Mouse (Mus musculus): Measurements from ENCODE around the gene Dnajc2.

DNA sequence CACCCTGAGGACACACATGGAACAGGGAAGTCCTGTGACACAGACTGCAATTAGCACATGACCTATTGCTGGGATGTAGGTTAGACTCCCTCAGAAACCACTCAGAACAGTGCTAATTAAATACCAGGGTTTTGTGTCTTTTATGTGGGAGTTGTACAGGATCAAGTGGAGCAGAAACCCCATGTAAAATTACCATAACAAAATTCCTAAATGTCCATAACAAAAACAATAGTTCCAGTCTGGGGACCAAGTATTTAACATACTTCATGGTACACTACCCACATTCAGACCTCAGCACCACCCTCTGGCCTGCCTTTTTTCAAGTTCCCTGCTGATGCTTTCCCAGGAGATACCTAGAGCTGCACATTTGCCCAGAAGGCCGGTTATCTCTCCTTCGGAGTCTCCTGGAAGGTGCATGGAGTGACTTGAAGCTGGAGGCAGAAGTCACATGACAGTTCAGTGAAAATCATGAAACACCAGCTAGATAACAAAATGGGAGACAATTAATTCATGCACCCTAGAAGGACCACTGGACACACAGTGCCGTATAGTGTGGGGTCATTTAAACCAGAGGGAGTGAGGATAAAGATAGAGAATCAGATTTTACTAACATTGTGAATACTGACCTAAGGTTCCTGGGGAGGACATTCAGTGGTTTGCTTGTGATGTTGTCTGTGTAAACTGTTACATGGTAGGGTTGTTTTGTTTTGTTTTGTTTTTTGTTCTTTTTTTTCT lies 52.7 kb downstream of the Dnajc2 start:
- TF ChIP-seq EP300 (IDR thresholded peaks at IDR 0.05), result no peak
- no peak for TF ChIP-seq CTCF (IDR thresholded peaks at IDR 0.05)

All from lung, postnatal 0 days (tissue).